Mouse (Mus musculus): ENCODE results near the gene Psmd9.

- TF ChIP-seq MYOD1 (IDR thresholded peaks at IDR 0.05; ENCODE audit: control insufficient read depth in 1 of 3, insufficient read length in 2 of 3, low read depth in 2 of 3) (no peak), SRF (IDR thresholded peaks at IDR 0.05; ENCODE audit: control insufficient read depth, insufficient read length, low read depth) (no peak), E2F4 (IDR thresholded peaks at IDR 0.05; ENCODE audit: insufficient read depth) (no peak), POLR2A (IDR thresholded peaks at IDR 0.05; ENCODE audit: insufficient read length, low read depth) (no peak), MAX (IDR thresholded peaks at IDR 0.05; ENCODE audit: low read depth) (no peak), CEBPB (IDR thresholded peaks at IDR 0.05; ENCODE audit: insufficient read depth, poor library complexity, severe bottlenecking) (no peak)
These were observed 13.4 kb downstream of the Psmd9 start, which contains the start of gene Hpd for GRCm38 (mm10) chr5:123182651-123183050.
